Mouse (Mus musculus): ENCODE measurements around the gene Flvcr2. TPM values are rescaled to one million over a fixed set of nuclear protein-coding genes. Genes with fewer than 3 reads are reported as not detected.
"Not testable (repeated sequence)": the region's sequence is repeated elsewhere in the genome, so short reads cannot be mapped to it uniquely, and the experiment has no call there.

Flvcr2 gene
- polyA plus RNA-seq (2012; ENCODE audit: insufficient read depth, insufficient read length, missing spikeins), result not detected in 2 replicates

DNA sequence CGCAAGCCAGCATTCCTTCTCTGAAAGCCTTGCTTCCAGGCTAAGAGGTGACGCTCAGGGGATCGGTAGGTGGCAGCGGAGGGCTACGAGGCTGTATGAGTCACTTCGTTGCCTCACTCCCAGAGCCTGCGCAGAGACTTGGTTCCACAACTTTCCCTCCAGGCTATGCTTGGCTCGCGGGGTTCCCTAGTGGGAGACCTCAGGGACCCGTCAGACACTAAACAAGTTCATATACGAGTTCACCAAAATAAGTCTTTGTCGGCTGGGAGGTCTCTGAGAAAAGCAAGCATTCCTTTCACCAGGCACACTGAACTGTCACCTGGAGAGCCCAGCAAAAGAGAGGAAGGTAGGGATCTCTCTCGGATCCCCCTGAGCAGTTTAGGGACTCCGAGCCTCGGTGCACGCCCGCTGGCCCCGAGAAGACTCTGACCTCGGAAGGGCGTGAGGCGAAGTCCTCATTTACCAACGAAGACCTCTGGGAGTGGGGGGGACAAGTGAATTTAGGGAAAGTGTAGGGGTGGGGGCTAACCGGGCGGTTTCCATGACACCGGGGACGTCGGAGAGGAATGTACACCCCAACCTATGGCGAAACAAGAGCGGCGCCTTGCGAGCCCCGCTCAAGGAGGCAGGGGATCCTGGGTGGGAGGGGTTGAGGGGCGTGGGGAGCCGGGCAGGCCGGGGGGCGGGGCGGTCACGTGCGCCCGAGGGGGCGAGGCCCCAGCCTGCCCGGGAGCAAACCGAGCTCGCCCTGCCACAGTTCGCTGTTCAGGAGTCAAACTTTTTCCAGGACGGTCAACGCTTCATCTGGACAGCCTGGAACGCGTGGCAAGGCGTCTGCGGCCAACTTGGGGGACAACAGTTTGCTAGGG lies at the start of gene Flvcr2:
Flvcr2 (plus strand) TSS at position 713 of the 869 bp plus-strand sequence.
- H3K4me3 ChIP-seq (ENCODE audit: insufficient read depth, low read depth, low read length), result peak within 1 kb of the TSS; percentile 53
- H3K4me1 ChIP-seq (ENCODE audit: control insufficient read depth, insufficient read depth, insufficient read length, low read length), result peaks cover 3% of the 10 kb centered on the region; the same call in 1 of the 2 replicates
- no peak within 1 kb of the TSS for H3K27ac ChIP-seq (replicated peaks; ENCODE audit: low read depth, low read length)

DNA sequence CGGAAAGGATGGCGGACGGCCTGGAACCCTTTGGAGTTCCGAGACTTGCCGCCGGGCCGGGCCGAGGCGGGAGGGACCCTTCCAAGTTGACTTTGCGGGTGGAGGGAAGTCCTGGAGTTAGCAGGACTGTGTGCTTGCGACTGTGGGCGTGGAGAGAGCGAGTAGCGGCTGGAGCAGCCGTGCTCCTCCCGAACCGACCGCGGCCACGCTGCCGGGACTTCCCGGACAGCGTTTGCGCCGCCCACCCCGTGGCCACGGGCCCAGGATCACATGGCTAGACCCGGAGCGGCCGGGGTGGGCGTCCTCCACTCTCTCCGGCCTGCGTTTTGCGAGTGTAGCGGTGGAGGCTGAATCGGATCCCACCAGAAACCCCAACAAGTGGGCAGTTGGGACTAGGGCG lies 48.2 kb upstream of the Flvcr2 start:
- H3K4me3 ChIP-seq (ENCODE audit: insufficient read depth, low read depth, low read length), result peak overlapping the region; percentile 51
- not testable (repeated sequence) for H3K27ac ChIP-seq (replicated peaks; ENCODE audit: low read depth, low read length); H3K4me1 ChIP-seq (ENCODE audit: control insufficient read depth, insufficient read depth, insufficient read length, low read length)

DNA sequence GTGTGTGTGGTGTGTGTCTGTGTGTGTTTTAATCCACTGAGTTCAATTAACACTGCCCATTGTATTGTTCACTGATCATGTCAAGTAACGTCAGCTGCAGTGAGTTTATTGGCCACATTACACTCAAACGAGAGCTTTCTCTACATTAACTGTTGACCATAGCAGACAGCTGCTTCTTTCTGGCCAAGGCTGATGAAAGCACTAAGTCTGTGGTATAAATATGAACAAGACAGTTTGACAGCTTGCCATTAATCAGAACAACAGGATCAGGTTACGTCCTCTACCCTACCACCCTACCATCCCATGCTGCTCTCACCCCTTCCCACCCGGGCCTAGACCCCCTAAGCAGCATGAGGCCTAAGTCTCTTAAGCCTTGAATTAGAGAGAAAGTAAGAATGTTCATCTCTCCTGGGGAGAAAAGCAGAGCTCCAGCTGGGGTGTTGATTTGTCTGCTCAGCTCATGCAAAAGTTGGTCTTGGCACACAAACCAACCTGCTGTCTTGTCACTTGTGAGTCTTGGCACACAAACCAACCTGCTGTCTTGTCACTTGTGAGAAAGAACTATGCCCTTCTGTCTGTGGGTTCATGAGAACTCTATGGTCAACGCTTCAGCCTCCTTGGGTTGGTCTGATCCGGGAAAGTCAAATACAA lies 46.0 kb upstream of the Flvcr2 start:
- no peaks in the 10 kb centered on the region for H3K4me1 ChIP-seq (ENCODE audit: control insufficient read depth, insufficient read depth, insufficient read length, low read length)
- H3K27ac ChIP-seq (replicated peaks; ENCODE audit: low read depth, low read length), result no peak overlapping the region
- no peak overlapping the region for H3K4me3 ChIP-seq (ENCODE audit: insufficient read depth, low read depth, low read length)

DNA sequence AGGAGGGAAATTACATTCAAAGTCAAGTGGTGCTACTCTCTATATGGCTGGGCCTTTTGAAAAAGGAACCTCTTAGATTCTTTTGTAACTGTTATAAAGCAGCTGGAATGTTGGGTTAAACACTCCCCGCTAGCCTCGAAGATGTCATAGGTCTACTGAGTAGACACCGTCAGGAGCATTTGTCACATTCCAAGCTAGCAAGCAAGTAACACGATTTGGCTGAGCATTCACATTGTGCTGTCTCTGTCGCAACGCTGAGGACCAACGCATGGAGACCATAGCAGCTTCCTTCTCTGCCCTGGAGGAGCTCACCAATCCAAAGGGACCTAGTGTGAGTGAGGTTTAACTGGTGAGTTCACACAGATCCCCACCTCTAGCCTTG lies 45.5 kb upstream of the Flvcr2 start:
- Histone ChIP-seq H3K27ac (replicated peaks; ENCODE audit: low read depth, low read length) (no peak overlapping the region), H3K4me3 (ENCODE audit: insufficient read depth, low read depth, low read length) (no peak overlapping the region), H3K4me1 (ENCODE audit: control insufficient read depth, insufficient read depth, insufficient read length, low read length) (no peaks in the 10 kb centered on the region)

DNA sequence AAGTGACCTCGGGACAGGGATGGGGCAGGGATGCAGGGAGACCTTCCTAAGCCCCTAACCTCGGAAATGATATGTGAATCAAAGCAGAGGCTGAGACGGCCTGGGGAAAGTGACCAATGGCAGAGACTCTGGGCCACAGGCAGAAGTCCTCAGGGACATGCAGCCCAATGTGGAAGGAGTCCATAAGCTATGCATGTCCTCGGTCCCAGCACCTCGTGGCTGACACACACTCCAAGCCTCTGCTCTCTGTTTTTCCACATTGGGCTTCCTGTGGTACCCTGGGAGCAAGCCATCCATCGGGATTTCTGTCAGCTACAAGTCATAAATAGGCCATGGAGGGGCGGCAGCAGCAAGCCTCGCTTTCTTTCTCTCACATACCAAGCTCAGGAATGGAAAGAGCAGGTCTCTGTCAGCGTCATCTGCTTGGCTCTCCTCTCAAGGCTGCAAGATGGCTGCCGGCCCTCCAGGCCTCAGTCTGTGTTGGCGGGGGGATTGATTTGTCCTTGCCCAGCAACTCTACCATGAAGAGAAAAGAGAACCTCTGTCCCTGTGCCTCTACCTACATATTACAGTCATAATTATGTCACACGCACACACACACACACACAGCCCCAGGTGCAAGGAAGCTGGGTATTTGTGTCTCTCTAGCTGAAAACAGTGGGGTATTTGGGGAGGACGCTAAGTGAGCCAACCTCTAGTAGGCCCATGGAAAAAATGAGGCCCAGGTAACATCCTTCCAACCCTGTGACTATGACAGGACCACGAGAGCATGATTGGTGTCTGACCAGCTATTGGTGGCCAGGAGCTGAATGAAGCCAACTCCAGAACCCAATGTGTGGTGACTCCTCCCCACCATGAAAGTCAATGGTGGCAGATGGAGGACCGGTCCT lies 43.9 kb upstream of the Flvcr2 start:
- H3K4me1 ChIP-seq (ENCODE audit: control insufficient read depth, insufficient read depth, insufficient read length, low read length), result no peaks in the 10 kb centered on the region
- H3K4me3 ChIP-seq (ENCODE audit: insufficient read depth, low read depth, low read length), result no peak overlapping the region
- H3K27ac ChIP-seq (replicated peaks; ENCODE audit: low read depth, low read length), result no peak overlapping the region

DNA sequence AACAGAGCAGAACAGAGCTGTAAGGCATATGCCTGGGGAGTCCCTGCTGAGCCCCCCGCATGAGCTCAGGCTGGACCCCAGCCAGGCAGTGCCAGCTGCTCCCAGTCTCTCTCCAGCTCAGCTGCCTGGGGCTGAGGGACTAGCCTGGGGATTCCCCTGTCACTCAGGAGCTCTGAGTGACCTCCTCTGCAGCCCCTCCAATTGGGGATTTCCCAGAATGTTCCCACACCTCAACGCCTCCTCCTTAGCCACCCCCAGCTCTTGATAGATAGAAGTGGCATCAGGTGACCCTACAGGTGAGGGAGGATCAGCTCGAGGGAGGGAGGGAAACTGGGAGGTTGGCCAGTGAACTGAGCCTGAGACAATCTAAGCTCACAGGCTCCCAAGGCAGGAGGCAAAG lies 42.8 kb upstream of the Flvcr2 start:
- no peak overlapping the region for H3K4me3 ChIP-seq (ENCODE audit: insufficient read depth, low read depth, low read length)
- H3K4me1 ChIP-seq (ENCODE audit: control insufficient read depth, insufficient read depth, insufficient read length, low read length), result no peaks in the 10 kb centered on the region
- H3K27ac ChIP-seq (replicated peaks; ENCODE audit: low read depth, low read length), result no peak overlapping the region

DNA sequence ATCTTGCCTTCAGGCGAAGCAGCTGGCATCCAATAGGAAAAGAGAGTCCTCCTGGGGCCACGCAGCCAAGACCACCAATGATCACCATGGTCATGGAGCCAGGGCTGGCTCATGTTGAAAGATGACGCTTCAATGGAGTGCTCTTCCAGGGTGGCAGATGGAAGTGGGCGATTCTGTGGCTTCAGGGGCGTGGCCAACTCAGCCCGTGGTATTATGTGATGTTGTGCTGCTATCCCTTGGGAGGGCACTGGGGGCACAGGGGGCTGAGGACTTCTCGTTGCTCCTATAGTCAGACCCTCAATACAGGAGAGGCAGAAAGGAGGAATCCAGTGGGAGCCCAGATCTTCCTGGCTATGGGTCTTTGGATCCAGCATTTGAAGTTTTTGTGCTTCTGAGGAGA lies 41.8 kb upstream of the Flvcr2 start:
- Histone ChIP-seq H3K4me3 (ENCODE audit: insufficient read depth, low read depth, low read length) (no peak overlapping the region), H3K4me1 (ENCODE audit: control insufficient read depth, insufficient read depth, insufficient read length, low read length) (no peaks in the 10 kb centered on the region), H3K27ac (replicated peaks; ENCODE audit: low read depth, low read length) (peak overlapping the region; percentile 46)

DNA sequence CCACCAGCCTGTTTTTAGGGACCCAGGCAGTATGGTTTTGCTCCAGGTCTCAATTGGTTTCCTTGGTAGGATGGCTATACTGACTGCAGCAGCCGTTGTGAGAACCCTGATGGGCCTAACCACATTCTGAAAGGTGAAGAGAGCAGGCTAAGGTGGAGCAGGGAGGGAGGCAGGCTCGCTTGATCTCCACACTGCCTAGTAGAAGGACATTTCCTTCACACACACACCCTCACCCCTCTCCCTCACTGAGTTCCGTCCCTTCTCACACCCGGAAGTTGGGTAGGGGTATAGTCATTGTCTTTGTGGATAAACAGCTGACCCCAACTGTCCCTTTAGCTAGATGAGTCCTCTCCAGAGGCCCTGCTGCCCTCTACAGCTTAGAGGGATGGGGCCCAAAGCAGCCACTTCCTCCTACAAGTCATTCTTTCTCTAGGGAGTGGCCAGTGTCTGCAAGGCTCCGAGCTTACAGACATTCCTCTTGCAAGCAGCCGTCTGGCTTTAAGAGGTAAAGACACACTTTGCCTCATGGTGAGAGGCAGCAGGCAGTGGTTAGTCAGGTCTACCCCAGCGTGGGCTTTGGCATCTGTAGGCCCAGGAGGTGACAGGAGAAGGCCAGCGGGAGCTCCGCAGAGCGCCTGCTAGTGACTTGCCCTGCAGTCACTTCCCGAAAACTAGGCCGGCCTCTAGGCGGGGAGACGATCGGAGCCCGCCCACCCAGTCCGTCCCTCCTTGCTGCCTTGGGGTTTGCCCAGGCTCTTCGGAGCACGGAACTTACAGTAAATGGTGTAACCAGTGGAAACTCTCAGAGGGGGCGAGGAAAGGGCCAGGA lies 41.1 kb upstream of the Flvcr2 start:
- Histone ChIP-seq H3K27ac (replicated peaks; ENCODE audit: low read depth, low read length) (peak overlapping the region; percentile 46), H3K4me3 (ENCODE audit: insufficient read depth, low read depth, low read length) (peak overlapping the region; percentile 60), H3K4me1 (ENCODE audit: control insufficient read depth, insufficient read depth, insufficient read length, low read length) (no peaks in the 10 kb centered on the region)

DNA sequence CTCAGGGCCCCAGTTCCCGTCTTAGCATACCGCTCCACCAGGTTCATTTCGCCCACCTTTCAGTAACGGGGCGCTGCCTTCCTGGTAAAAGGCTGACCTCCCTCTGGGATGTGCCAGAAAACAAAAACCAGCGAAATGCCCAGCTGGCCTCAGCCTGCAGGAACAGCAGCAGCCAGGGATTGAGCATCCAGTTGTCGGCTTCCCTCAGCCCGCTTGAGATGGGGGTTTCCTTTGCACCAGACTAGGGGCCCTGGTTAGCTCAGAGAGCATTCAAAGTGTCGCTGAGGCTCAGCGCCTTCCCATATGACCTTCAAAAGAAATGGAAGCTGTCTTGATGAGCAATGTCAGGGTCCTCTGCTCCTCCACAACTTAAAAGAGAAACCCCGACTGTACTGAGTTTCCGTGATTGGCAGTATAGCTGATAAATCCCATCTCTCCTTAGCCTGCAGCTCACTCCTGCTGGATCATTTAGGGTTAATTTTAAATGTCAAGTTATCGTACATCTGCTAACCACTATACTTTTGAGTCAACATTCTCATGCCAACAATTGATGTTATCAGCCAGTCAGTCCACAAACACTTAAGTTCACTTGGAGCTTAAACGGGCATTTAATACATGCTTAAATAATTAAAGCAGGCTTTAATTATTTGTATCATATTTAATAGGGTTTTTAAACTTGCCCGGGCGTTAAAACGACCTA lies 40.4 kb upstream of the Flvcr2 start:
- Histone ChIP-seq H3K4me1 (ENCODE audit: control insufficient read depth, insufficient read depth, insufficient read length, low read length) (no peaks in the 10 kb centered on the region), H3K27ac (replicated peaks; ENCODE audit: low read depth, low read length) (peak overlapping the region; percentile 39), H3K4me3 (ENCODE audit: insufficient read depth, low read depth, low read length) (peak overlapping the region; percentile 60)

DNA sequence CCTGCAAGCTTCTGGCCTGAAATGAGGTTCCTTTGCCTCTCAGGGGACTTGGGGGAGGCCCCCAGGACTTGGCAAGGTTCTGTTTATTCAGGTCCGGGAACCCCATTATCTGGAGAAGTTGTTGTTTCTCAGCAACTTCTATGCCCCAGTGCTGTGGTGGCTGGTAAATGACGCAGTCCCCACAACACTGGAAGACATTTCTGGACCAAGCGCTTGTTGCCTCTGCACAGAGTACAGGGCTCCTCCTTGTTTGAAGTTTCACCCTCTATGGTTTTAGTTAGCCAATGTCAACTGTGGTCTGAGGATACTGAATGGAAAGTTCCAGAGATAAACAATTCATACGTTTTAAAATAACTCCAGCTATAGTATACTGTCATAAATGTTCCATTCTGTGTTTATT lies 39.4 kb upstream of the Flvcr2 start:
- Histone ChIP-seq H3K27ac (replicated peaks; ENCODE audit: low read depth, low read length) (no peak overlapping the region), H3K4me1 (ENCODE audit: control insufficient read depth, insufficient read depth, insufficient read length, low read length) (no peaks in the 10 kb centered on the region), H3K4me3 (ENCODE audit: insufficient read depth, low read depth, low read length) (no peak overlapping the region)

DNA sequence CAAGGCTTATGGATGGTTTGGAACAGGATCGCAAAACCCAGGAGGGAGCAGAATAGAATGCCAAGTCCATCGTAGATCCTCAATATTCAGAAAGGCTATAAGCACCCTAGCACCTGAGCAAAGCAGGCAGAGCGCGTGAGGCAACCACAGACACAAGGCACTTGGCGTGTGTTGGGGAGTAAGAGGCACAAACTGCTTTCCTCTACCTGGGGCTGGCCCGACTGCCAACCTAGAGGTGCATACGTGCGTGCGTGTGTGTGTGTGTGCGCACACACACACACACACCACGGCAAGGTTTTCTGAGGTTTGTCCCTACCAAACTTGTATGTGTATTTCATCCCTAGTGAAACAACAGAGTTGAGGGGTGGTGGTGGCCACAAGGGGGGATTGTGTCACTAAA lies 38.9 kb upstream of the Flvcr2 start:
- Histone ChIP-seq H3K4me3 (ENCODE audit: insufficient read depth, low read depth, low read length) (no peak overlapping the region), H3K4me1 (ENCODE audit: control insufficient read depth, insufficient read depth, insufficient read length, low read length) (no peaks in the 10 kb centered on the region), H3K27ac (replicated peaks; ENCODE audit: low read depth, low read length) (no peak overlapping the region)

DNA sequence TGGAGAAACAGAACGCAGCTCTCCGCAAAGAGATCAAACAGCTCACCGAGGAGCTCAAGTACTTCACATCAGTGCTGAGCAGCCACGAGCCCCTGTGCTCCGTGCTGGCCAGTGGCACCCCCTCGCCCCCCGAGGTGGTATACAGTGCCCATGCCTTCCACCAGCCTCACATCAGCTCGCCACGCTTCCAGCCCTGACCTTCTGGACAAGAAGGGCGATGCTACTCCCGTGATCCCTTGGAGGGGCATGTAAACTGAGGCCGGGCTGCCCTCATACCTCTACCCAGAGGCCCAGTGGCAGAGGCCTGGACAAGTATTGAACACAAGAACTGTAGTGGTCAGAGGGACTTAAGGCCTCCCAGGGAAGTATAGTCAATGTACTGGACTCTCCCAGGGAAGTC lies 37.8 kb upstream of the Flvcr2 start:
- Histone ChIP-seq H3K4me1 (ENCODE audit: control insufficient read depth, insufficient read depth, insufficient read length, low read length) (no peaks in the 10 kb centered on the region), H3K27ac (replicated peaks; ENCODE audit: low read depth, low read length) (no peak overlapping the region), H3K4me3 (ENCODE audit: insufficient read depth, low read depth, low read length) (no peak overlapping the region)

DNA sequence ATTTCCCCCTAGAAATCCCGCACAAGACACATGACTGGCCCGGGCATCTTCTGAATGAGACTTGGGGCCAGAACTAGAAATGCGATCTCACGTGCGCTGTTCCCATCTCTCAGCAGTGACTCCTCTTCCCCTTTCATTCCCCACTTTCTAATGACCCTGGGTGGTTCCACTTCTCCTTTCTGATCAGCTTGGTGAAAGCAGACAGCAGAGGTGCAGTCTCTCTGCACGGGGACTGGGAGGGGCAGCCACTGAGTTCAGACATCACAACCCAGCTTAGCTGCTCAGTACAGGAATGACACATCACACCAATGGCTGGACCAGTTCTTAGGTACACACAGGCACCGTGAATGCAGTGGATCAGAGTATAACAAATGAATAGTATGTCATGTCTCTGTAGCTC lies 35.6 kb upstream of the Flvcr2 start:
- Histone ChIP-seq H3K27ac (replicated peaks; ENCODE audit: low read depth, low read length) (no peak overlapping the region), H3K4me1 (ENCODE audit: control insufficient read depth, insufficient read depth, insufficient read length, low read length) (no peaks in the 10 kb centered on the region), H3K4me3 (ENCODE audit: insufficient read depth, low read depth, low read length) (no peak overlapping the region)

DNA sequence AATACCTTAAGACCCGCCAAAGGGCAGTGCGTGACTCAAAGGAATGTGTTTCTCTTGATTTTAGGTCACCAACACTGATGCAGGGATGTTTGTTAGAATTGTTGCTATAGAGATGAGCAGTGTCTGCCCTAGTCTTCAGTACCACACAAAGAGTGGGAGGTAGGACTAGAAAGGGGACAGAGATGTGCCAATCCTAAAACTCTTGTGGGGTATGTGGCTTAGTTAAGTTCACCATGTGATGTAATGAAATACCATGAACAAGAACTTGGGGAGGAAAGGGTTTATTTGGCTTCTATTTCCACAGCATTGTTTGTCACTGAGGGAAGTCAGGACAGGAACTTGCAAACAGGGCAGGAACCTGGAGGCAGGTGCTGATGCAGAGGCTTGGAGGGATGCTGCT lies 33.8 kb upstream of the Flvcr2 start:
- no peak overlapping the region for H3K4me3 ChIP-seq (ENCODE audit: insufficient read depth, low read depth, low read length)
- H3K4me1 ChIP-seq (ENCODE audit: control insufficient read depth, insufficient read depth, insufficient read length, low read length), result no peaks in the 10 kb centered on the region
- no peak overlapping the region for H3K27ac ChIP-seq (replicated peaks; ENCODE audit: low read depth, low read length)

All from brown adipose tissue, adult 24 weeks (tissue).